In the genomic region with DNA sequence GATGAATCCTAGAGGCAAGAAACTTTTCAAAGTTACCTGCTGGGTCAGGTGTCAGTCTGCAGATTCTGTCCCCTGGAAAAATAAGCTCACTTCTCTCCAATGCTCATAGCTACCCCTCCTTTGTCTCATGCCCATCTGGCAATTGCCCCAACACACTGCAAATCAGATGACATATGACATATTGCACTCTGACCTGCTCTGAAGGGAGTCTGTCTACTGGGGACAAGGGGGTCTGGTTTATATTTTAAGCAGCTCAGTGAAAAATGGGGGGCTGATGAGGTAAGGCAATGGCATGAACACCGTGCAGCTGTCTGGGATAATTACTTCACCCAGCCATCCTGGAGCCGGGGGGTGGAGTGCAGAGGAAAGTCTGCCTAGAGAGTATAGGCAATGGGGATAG, we compare ENCODE assay signal across 25 mouse cellular contexts.
DNase-seq lines count a peak whose midpoint lies in the region; ATAC-seq lines count a peak whose summit lies in the region.
"Had no signal": no experiment of that assay in that cellular context is flagged by ENCODE, and none has a peak within 500 bp of the region (broad histone marks: within the 10 kb centered on the region; RNA-seq: fewer than 3 reads in every experiment).

No protein-coding gene starts in this region.

- DNase-seq in neural tube, embryonic 10.5 days (ENCODE audit: extremely low spot score, low spot score), result peak; percentile 18
- peak; percentile 25 for DNase-seq in embryonic facial prominence, embryonic 11.5 days (ENCODE audit: low spot score)
- no peak for DNase-seq in kidney, adult 11 months
- DNase-seq: adrenal gland, postnatal 25 days; B cell, adult 2 months; cerebellum, adult 18-20 months; cerebellum, postnatal 10 days; gastrocnemius, postnatal 25 days; heart, adult 11 months; kidney, adult 2 months; kidney, postnatal 4 days; liver, postnatal 0 days; lung, postnatal 4 days; thymus, postnatal 4 days had no signal

- no peaks in the 10 kb centered on the region for H3K27me3 ChIP-seq in neural tube, embryonic 15.5 days (replicated peaks)
- no peaks in the 10 kb centered on the region for H3K27me3 ChIP-seq in embryonic facial prominence, embryonic 11.5 days (ENCODE audit: control insufficient read depth, insufficient read depth, low read length)
- no peaks in the 10 kb centered on the region for H3K27me3 ChIP-seq in limb, embryonic 12.5 days
- 0 out of 2 replicates have a peak, but pooled peaks cover 17% of the 10 kb centered on the region for H3K27me3 ChIP-seq in liver, embryonic 12.5 days (replicated peaks)
- H3K27me3 ChIP-seq: forebrain, embryonic 13.5 days; midbrain, embryonic 12.5 days; neural tube, embryonic 13.5 days had no signal

- no peaks in the 10 kb centered on the region for H3K36me3 ChIP-seq in neural tube, embryonic 15.5 days
- no peaks in the 10 kb centered on the region for H3K36me3 ChIP-seq in embryonic facial prominence, embryonic 11.5 days (replicated peaks; ENCODE audit: control insufficient read depth, insufficient read depth, low read depth, low read length)
- no peaks in the 10 kb centered on the region for H3K36me3 ChIP-seq in limb, embryonic 12.5 days
- H3K36me3 ChIP-seq in liver, embryonic 12.5 days, result no peaks in the 10 kb centered on the region
- H3K36me3 ChIP-seq: midbrain, embryonic 12.5 days; neural tube, embryonic 13.5 days had no signal

- no peak overlapping the region for H3K4me2 ChIP-seq in neural tube, embryonic 15.5 days
- H3K4me2 ChIP-seq in embryonic facial prominence, embryonic 11.5 days (ENCODE audit: low read depth, low read length), result no peak overlapping the region
- H3K4me2 ChIP-seq in limb, embryonic 12.5 days, result no peak overlapping the region
- H3K4me2 ChIP-seq in liver, embryonic 12.5 days, result no peak overlapping the region
- H3K4me2 ChIP-seq: forebrain, embryonic 13.5 days; heart, embryonic 11.5 days; hindbrain, embryonic 14.5 days; midbrain, embryonic 12.5 days; neural tube, embryonic 13.5 days had no signal

- no peaks in the 10 kb centered on the region for H3K9me3 ChIP-seq in neural tube, embryonic 15.5 days (replicated peaks)
- H3K9me3 ChIP-seq in embryonic facial prominence, embryonic 11.5 days (replicated peaks; ENCODE audit: control insufficient read depth, low read length), result no peaks in the 10 kb centered on the region
- H3K9me3 ChIP-seq in limb, embryonic 12.5 days, result no peaks in the 10 kb centered on the region
- H3K9me3 ChIP-seq in liver, embryonic 12.5 days (replicated peaks), result no peaks in the 10 kb centered on the region
- H3K9me3 ChIP-seq: forebrain, embryonic 13.5 days; megakaryocyte, embryonic 14.5 days; midbrain, embryonic 12.5 days; neural tube, embryonic 13.5 days had no signal

- peaks cover 10% of the 10 kb centered on the region; the same call in 1 of the 2 replicates for H3K4me1 ChIP-seq in neural tube, embryonic 15.5 days
- no peaks in the 10 kb centered on the region; the same call in 1 of the 2 replicates for H3K4me1 ChIP-seq in embryonic facial prominence, embryonic 11.5 days (ENCODE audit: control insufficient read depth, insufficient read depth, low read length)
- H3K4me1 ChIP-seq in limb, embryonic 12.5 days (replicated peaks), result peaks cover 39% of the 10 kb centered on the region
- H3K4me1 ChIP-seq in liver, embryonic 12.5 days, result no peaks in the 10 kb centered on the region
- H3K4me1 ChIP-seq: midbrain, embryonic 12.5 days had no signal

- H3K4me3 ChIP-seq in neural tube, embryonic 15.5 days (replicated peaks), result no peak overlapping the region
- H3K4me3 ChIP-seq in embryonic facial prominence, embryonic 11.5 days (ENCODE audit: low read depth, low read length), result no peak overlapping the region
- H3K4me3 ChIP-seq in limb, embryonic 12.5 days (replicated peaks), result no peak overlapping the region
- H3K4me3 ChIP-seq in liver, embryonic 12.5 days, result no peak overlapping the region
- H3K4me3 ChIP-seq: forebrain, embryonic 13.5 days; megakaryocyte, embryonic 14.5 days; midbrain, embryonic 12.5 days; myocyte; neural tube, embryonic 13.5 days had no signal

- H3K27ac ChIP-seq in neural tube, embryonic 15.5 days (replicated peaks), result no peak overlapping the region
- no peak overlapping the region for H3K27ac ChIP-seq in embryonic facial prominence, embryonic 11.5 days (replicated peaks; ENCODE audit: low read depth, low read length)
- H3K27ac ChIP-seq in limb, embryonic 12.5 days, result peak overlapping the region; percentile 31
- no peak overlapping the region for H3K27ac ChIP-seq in liver, embryonic 12.5 days
- H3K27ac ChIP-seq: forebrain, embryonic 13.5 days; hindbrain, embryonic 14.5 days; kidney, postnatal 0 days; midbrain, embryonic 12.5 days; neural tube, embryonic 13.5 days had no signal

- ATAC-seq in neural tube, embryonic 15.5 days (ENCODE audit: low FRiP score), result no peak
- no peak for ATAC-seq in embryonic facial prominence, embryonic 11.5 days (replicated peaks; ENCODE audit: insufficient number of reproducible peaks, low FRiP score, low TSS enrichment, low read depth)
- ATAC-seq in limb, embryonic 12.5 days (ENCODE audit: insufficient number of reproducible peaks, insufficient read depth, low FRiP score, low TSS enrichment, low read depth), result no peak
- ATAC-seq in liver, embryonic 12.5 days, result no peak
- ATAC-seq: forebrain, embryonic 13.5 days; liver, postnatal 0 days had no signal

- 66% methylated on average over 2 of the region's 2 CpGs for WGBS in neural tube, embryonic 15.5 days
- 31% methylated on average over 2 of the region's 2 CpGs for WGBS in embryonic facial prominence, embryonic 11.5 days
- 16% methylated on average over 2 of the region's 2 CpGs for WGBS in limb, embryonic 12.5 days
- WGBS in liver, embryonic 12.5 days (ENCODE audit: insufficient replicate concordance), result 46% methylated on average over 2 of the region's 2 CpGs

- H3K9ac ChIP-seq in neural tube, embryonic 15.5 days (replicated peaks), result no peak overlapping the region
- no peak overlapping the region for H3K9ac ChIP-seq in embryonic facial prominence, embryonic 11.5 days (replicated peaks; ENCODE audit: low read length)
- H3K9ac ChIP-seq in limb, embryonic 12.5 days (replicated peaks), result no peak overlapping the region
- no peak overlapping the region for H3K9ac ChIP-seq in liver, embryonic 12.5 days
- H3K9ac ChIP-seq: forebrain, embryonic 13.5 days; hindbrain, embryonic 14.5 days; liver, postnatal 0 days; midbrain, embryonic 12.5 days; neural tube, embryonic 13.5 days had no signal
